Mouse (Mus musculus): Measurements from ENCODE around the gene Agtrap.
"Not testable (repeated sequence)": the region's sequence is repeated elsewhere in the genome, so short reads cannot be mapped to it uniquely, and the experiment has no call there.

Gene Agtrap

GRCm38 (mm10) chr4:148044113-148044512, 43.7 kb downstream of the Agtrap start:
- DNase-seq, result no peak

- DNase-seq, result not testable (repeated sequence)
Measured at GRCm38 (mm10) chr4:148043327-148043726, 44.5 kb downstream of the Agtrap start.

- DNase-seq, result no peak
Measured at GRCm38 (mm10) chr4:148041611-148042191, 46.1 kb downstream of the Agtrap start.

GRCm38 (mm10) chr4:148040933-148041610, 46.8 kb downstream of the Agtrap start:
- peak; percentile 64 for DNase-seq

GRCm38 (mm10) chr4:148040029-148040830, 47.6 kb downstream of the Agtrap start:
- no peak for DNase-seq

- DNase-seq, result no peak
Measured at GRCm38 (mm10) chr4:148039254-148040028, 48.4 kb downstream of the Agtrap start.

- peak; percentile 100 for DNase-seq
Measured at GRCm38 (mm10) chr4:148038600-148039253, 49.1 kb downstream of the Agtrap start, which contains the start of the genes Clcn6 and Mthfr. Clcn6 (minus strand) TSS chr4:148038821. Mthfr (plus strand) TSS chr4:148039077.

GRCm38 (mm10) chr4:148038079-148038599, 49.7 kb downstream of the Agtrap start:
- no peak for DNase-seq

GRCm38 (mm10) chr4:148035440-148035839, 52.4 kb downstream of the Agtrap start:
- DNase-seq, result no peak

- DNase-seq, result no peak
Measured at GRCm38 (mm10) chr4:148033858-148034410, 53.9 kb downstream of the Agtrap start.

- DNase-seq, result no peak
Measured at GRCm38 (mm10) chr4:148030506-148030905, 57.3 kb downstream of the Agtrap start.

- no peak for DNase-seq
Measured at GRCm38 (mm10) chr4:148029297-148029696, 58.5 kb downstream of the Agtrap start.
